Comparison of ENCODE assay signal across 32 mouse cellular contexts in the genomic region with DNA sequence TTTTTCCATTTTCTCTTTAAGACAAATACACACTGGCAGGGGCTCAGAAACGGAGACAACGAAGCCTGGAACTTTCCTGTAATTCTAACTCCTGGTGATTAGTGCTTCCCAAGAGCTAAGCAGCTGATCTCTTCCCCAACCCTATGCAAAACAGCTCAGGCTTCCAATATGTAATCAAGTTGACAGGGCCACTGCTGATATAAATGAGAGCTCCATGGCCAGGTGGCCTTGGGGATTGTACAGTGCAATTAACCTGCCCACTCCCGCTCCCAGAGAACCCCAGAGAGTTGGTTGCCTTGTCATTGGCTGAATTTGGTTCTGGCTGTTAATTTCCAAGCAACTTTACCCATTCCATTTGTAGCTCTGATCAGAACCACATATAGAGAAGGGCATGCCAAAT.
A peak's percentile ranks its signal among the peaks of the same experiment; 100 is the strongest.
DNase-seq lines count a peak whose midpoint lies in the region; ATAC-seq and TF ChIP-seq lines count a peak whose summit lies in the region.
"Had no signal": no experiment of that assay in that cellular context is flagged by ENCODE, and none has a peak within 500 bp of the region (broad histone marks: within the 10 kb centered on the region; RNA-seq: fewer than 3 reads in every experiment).

No protein-coding gene starts in this region.

- ATAC-seq in embryonic facial prominence, embryonic 11.5 days (replicated peaks; ENCODE audit: insufficient number of reproducible peaks, low FRiP score, low TSS enrichment, low read depth), result no peak
- 0 out of 2 replicates have a peak, but pooled peaks have one; percentile 41 for ATAC-seq in midbrain, embryonic 12.5 days (ENCODE audit: low FRiP score, low read depth)
- ATAC-seq in midbrain, embryonic 11.5 days (ENCODE audit: low FRiP score), result no peak
- peak; percentile 84; the same call in 1 of the 2 replicates for ATAC-seq in embryonic facial prominence, embryonic 14.5 days (ENCODE audit: low read depth)
- ATAC-seq in midbrain, postnatal 0 days (ENCODE audit: low FRiP score), result no peak
- ATAC-seq: CD4-positive, CD25-positive, alpha-beta regulatory T cell, adult 4 months; forebrain, embryonic 16.5 days had no signal

- no peaks in the 10 kb centered on the region for H3K4me1 ChIP-seq in embryonic facial prominence, embryonic 11.5 days (ENCODE audit: control insufficient read depth, insufficient read depth, low read length)
- H3K4me1 ChIP-seq in embryonic facial prominence, embryonic 10.5 days, result no peaks in the 10 kb centered on the region
- H3K4me1 ChIP-seq in midbrain, embryonic 12.5 days, result no peaks in the 10 kb centered on the region
- no peaks in the 10 kb centered on the region for H3K4me1 ChIP-seq in midbrain, embryonic 11.5 days (ENCODE audit: control insufficient read depth, insufficient read depth, low read length)
- no peaks in the 10 kb centered on the region for H3K4me1 ChIP-seq in embryonic facial prominence, embryonic 14.5 days (ENCODE audit: control insufficient read depth, insufficient read depth, low read length)
- no peaks in the 10 kb centered on the region for H3K4me1 ChIP-seq in midbrain, postnatal 0 days (ENCODE audit: insufficient read depth, low read length)
- H3K4me1 ChIP-seq: embryonic facial prominence, embryonic 12.5 days; kidney, embryonic 15.5 days; neural tube, embryonic 12.5 days had no signal

- 60% methylated on average over 3 of the region's 3 CpGs for whole genome bisulfite sequencing in embryonic facial prominence, embryonic 11.5 days
- 71% methylated on average over 3 of the region's 3 CpGs for WGBS in embryonic facial prominence, embryonic 10.5 days
- WGBS in midbrain, embryonic 12.5 days, result 58% methylated on average over 3 of the region's 3 CpGs
- 63% methylated on average over 3 of the region's 3 CpGs for WGBS in midbrain, embryonic 11.5 days
- 49% methylated on average over 3 of the region's 3 CpGs for WGBS in embryonic facial prominence, embryonic 14.5 days
- 58% methylated on average over 3 of the region's 3 CpGs for WGBS in midbrain, postnatal 0 days

- H3K9ac ChIP-seq in embryonic facial prominence, embryonic 11.5 days (replicated peaks; ENCODE audit: low read length), result no peak overlapping the region
- no peak overlapping the region for H3K9ac ChIP-seq in midbrain, embryonic 12.5 days (replicated peaks)
- H3K9ac ChIP-seq in midbrain, embryonic 11.5 days (ENCODE audit: low read length), result no peak overlapping the region
- H3K9ac ChIP-seq in embryonic facial prominence, embryonic 14.5 days (ENCODE audit: low read depth, low read length), result no peak overlapping the region
- no peak overlapping the region for H3K9ac ChIP-seq in midbrain, postnatal 0 days (replicated peaks; ENCODE audit: low read length, poor library complexity, severe bottlenecking)
- H3K9ac ChIP-seq: embryonic facial prominence, embryonic 12.5 days; kidney, embryonic 15.5 days; liver, embryonic 14.5 days; neural tube, embryonic 12.5 days had no signal

- no peak overlapping the region for H3K4me2 ChIP-seq in embryonic facial prominence, embryonic 11.5 days (ENCODE audit: low read depth, low read length)
- H3K4me2 ChIP-seq in midbrain, embryonic 12.5 days (replicated peaks), result no peak overlapping the region
- H3K4me2 ChIP-seq in midbrain, embryonic 11.5 days, result no peak overlapping the region
- no peak overlapping the region for H3K4me2 ChIP-seq in embryonic facial prominence, embryonic 14.5 days (ENCODE audit: low read depth, low read length)
- no peak overlapping the region for H3K4me2 ChIP-seq in midbrain, postnatal 0 days (ENCODE audit: low read depth, low read length, poor library complexity, severe bottlenecking)
- H3K4me2 ChIP-seq: embryonic facial prominence, embryonic 12.5 days; heart, embryonic 11.5 days; kidney, embryonic 15.5 days; neural tube, embryonic 12.5 days had no signal

- no peak overlapping the region for H3K4me3 ChIP-seq in embryonic facial prominence, embryonic 11.5 days (ENCODE audit: low read depth, low read length)
- H3K4me3 ChIP-seq in embryonic facial prominence, embryonic 10.5 days, result no peak overlapping the region
- no peak overlapping the region for H3K4me3 ChIP-seq in midbrain, embryonic 12.5 days
- H3K4me3 ChIP-seq in midbrain, embryonic 11.5 days (ENCODE audit: low read depth, low read length), result no peak overlapping the region
- H3K4me3 ChIP-seq in embryonic facial prominence, embryonic 14.5 days (ENCODE audit: low read depth, low read length), result no peak overlapping the region
- no peak overlapping the region for H3K4me3 ChIP-seq in midbrain, postnatal 0 days (ENCODE audit: low read depth, low read length)
- H3K4me3 ChIP-seq: embryonic facial prominence, embryonic 12.5 days; erythroblast, embryonic 14.5 days; gastrocnemius, adult 2 months; kidney, embryonic 15.5 days; layer of hippocampus, adult 2 months; myocyte; neural tube, embryonic 12.5 days had no signal

- no peaks in the 10 kb centered on the region for H3K36me3 ChIP-seq in embryonic facial prominence, embryonic 11.5 days (replicated peaks; ENCODE audit: control insufficient read depth, insufficient read depth, low read depth, low read length)
- no peaks in the 10 kb centered on the region for H3K36me3 ChIP-seq in embryonic facial prominence, embryonic 10.5 days (replicated peaks)
- no peaks in the 10 kb centered on the region for H3K36me3 ChIP-seq in midbrain, embryonic 12.5 days
- H3K36me3 ChIP-seq in midbrain, embryonic 11.5 days (ENCODE audit: control insufficient read depth, insufficient read depth, low read length), result no peaks in the 10 kb centered on the region
- H3K36me3 ChIP-seq in embryonic facial prominence, embryonic 14.5 days (ENCODE audit: control insufficient read depth, insufficient read depth, low read length), result no peaks in the 10 kb centered on the region
- H3K36me3 ChIP-seq in midbrain, postnatal 0 days (ENCODE audit: insufficient read depth, low read length), result no peaks in the 10 kb centered on the region
- H3K36me3 ChIP-seq: embryonic facial prominence, embryonic 12.5 days; kidney, embryonic 15.5 days; neural tube, embryonic 12.5 days had no signal

- H3K9me3 ChIP-seq in embryonic facial prominence, embryonic 11.5 days (replicated peaks; ENCODE audit: control insufficient read depth, low read length), result no peaks in the 10 kb centered on the region
- H3K9me3 ChIP-seq in embryonic facial prominence, embryonic 10.5 days, result no peaks in the 10 kb centered on the region
- H3K9me3 ChIP-seq in midbrain, embryonic 12.5 days, result no peaks in the 10 kb centered on the region
- no peaks in the 10 kb centered on the region for H3K9me3 ChIP-seq in midbrain, embryonic 11.5 days (ENCODE audit: control insufficient read depth, low read length)
- H3K9me3 ChIP-seq in embryonic facial prominence, embryonic 14.5 days (ENCODE audit: control insufficient read depth, low read length), result no peaks in the 10 kb centered on the region
- H3K9me3 ChIP-seq in midbrain, postnatal 0 days (ENCODE audit: low read length), result no peaks in the 10 kb centered on the region
- H3K9me3 ChIP-seq: embryonic facial prominence, embryonic 12.5 days; kidney, embryonic 15.5 days; neural tube, embryonic 12.5 days had no signal

- no peak overlapping the region for H3K27ac ChIP-seq in embryonic facial prominence, embryonic 11.5 days (replicated peaks; ENCODE audit: low read depth, low read length)
- no peak overlapping the region for H3K27ac ChIP-seq in embryonic facial prominence, embryonic 10.5 days (replicated peaks)
- no peak overlapping the region for H3K27ac ChIP-seq in midbrain, embryonic 12.5 days (replicated peaks)
- H3K27ac ChIP-seq in midbrain, embryonic 11.5 days (ENCODE audit: low read depth, low read length), result no peak overlapping the region
- no peak overlapping the region for H3K27ac ChIP-seq in embryonic facial prominence, embryonic 14.5 days (replicated peaks; ENCODE audit: low read depth, low read length)
- no peak overlapping the region for H3K27ac ChIP-seq in midbrain, postnatal 0 days (ENCODE audit: low read depth, low read length)
- H3K27ac ChIP-seq: embryonic facial prominence, embryonic 12.5 days; gastrocnemius, adult 2 months; kidney, embryonic 15.5 days; layer of hippocampus, adult 2 months; liver, embryonic 14.5 days; macrophage; neural tube, embryonic 12.5 days had no signal

- no peaks in the 10 kb centered on the region for H3K27me3 ChIP-seq in embryonic facial prominence, embryonic 11.5 days (ENCODE audit: control insufficient read depth, insufficient read depth, low read length)
- no peaks in the 10 kb centered on the region for H3K27me3 ChIP-seq in embryonic facial prominence, embryonic 10.5 days (replicated peaks; ENCODE audit: low read depth, poor library complexity, severe bottlenecking)
- H3K27me3 ChIP-seq in midbrain, embryonic 12.5 days, result no peaks in the 10 kb centered on the region
- H3K27me3 ChIP-seq in midbrain, embryonic 11.5 days (ENCODE audit: control insufficient read depth, insufficient read depth, low read length), result no peaks in the 10 kb centered on the region
- H3K27me3 ChIP-seq in embryonic facial prominence, embryonic 14.5 days (replicated peaks; ENCODE audit: control insufficient read depth, insufficient read depth, low read length), result no peaks in the 10 kb centered on the region
- H3K27me3 ChIP-seq in midbrain, postnatal 0 days (ENCODE audit: insufficient read depth, low read length), result no peaks in the 10 kb centered on the region
- H3K27me3 ChIP-seq: embryonic facial prominence, embryonic 12.5 days; kidney, embryonic 15.5 days; neural tube, embryonic 12.5 days had no signal

- no peak for TF ChIP-seq CTCF in midbrain, postnatal 0 days (IDR thresholded peaks at IDR 0.05)

- peak; percentile 5 for DNase-seq in embryonic facial prominence, embryonic 11.5 days (ENCODE audit: low spot score)
- DNase-seq in embryonic facial prominence, embryonic 10.5 days (ENCODE audit: low spot score), result no peak
- no peak for DNase-seq in midbrain, embryonic 11.5 days (ENCODE audit: low spot score, missing footprints)
- peak; percentile 20 for DNase-seq in embryonic facial prominence, embryonic 14.5 days (ENCODE audit: low spot score)
- DNase-seq in midbrain, postnatal 0 days (ENCODE audit: low spot score), result peak; percentile 37
- no peak for DNase-seq in layer of hippocampus, adult 8-10 months (ENCODE audit: low spot score in 2 of 2)
- no peak for DNase-seq in kidney, postnatal 25 days
- DNase-seq: adrenal gland, postnatal 14 days; cerebellum, adult 9-10 months; gastrocnemius, adult 2 months; gastrocnemius, postnatal 36 days; heart, adult 18-20 months; heart, postnatal 36 days; kidney, adult 11 months; kidney, postnatal 36 days; layer of hippocampus, postnatal 36 days; liver; lung, adult 2 months; lung, postnatal 10 days; thymus, adult 2 months had no signal

Comparison
In these comparisons a context has a peak if more than half of its experiments do, and no peak if none do; other contexts are left out.
1. ATAC-seq: peak in midbrain, embryonic 12.5 days (single experiment) and embryonic facial prominence, embryonic 14.5 days (single experiment); none in embryonic facial prominence, embryonic 11.5 days (single experiment), midbrain, embryonic 11.5 days (single experiment) and midbrain, postnatal 0 days (single experiment).
2. DNase-seq: peak in embryonic facial prominence, embryonic 11.5 days (single experiment), embryonic facial prominence, embryonic 14.5 days (single experiment) and midbrain, postnatal 0 days (single experiment); none in embryonic facial prominence, embryonic 10.5 days (single experiment), midbrain, embryonic 11.5 days (single experiment), layer of hippocampus, adult 8-10 months (0 of 2) and kidney, postnatal 25 days (0 of 2).